Mouse (Mus musculus) embryonic facial prominence, embryonic 11.5 days (tissue): ENCODE data around the gene Lrch4. TPM values are rescaled to one million over a fixed set of nuclear protein-coding genes. Genes with fewer than 3 reads are reported as not detected.

Experiments used
- ATAC-seq: fragments of 200-750 bp; cut with Nextera tagmentation; replicated peaks from 2 replicates; pipeline ENCODE4 v1.8.0; 2017; ENCODE audit warnings: low read depth; ENCODE audit not compliant: insufficient number of reproducible peaks, low FRiP score, low TSS enrichment
- DNase-seq: peaks from one replicate; pipeline ENCODE4 v3.0.0-alpha.2; 2015; ENCODE audit warnings: low spot score
- H3K27ac ChIP-seq: fragments of 300-500 bp; sonication (generic); replicated peaks from 2 replicates; pipeline ENCODE4 v1.5.1; 2014; ENCODE audit warnings: mild to moderate bottlenecking, low read depth, low read length, control low read depth
- H3K27me3 ChIP-seq: fragments of 300-500 bp; sonication (generic); 2 replicates; pipeline ENCODE4 v1.6.1; 2014; ENCODE audit warnings: mild to moderate bottlenecking, low read length, moderate library complexity, mixed read lengths; ENCODE audit not compliant: control insufficient read depth, insufficient read depth
- H3K36me3 ChIP-seq: fragments of 300-500 bp; sonication (generic); replicated peaks from 2 replicates; pipeline ENCODE4 v1.6.1; 2014; ENCODE audit warnings: low read depth, mild to moderate bottlenecking, low read length, moderate library complexity, mixed read lengths; ENCODE audit not compliant: control insufficient read depth, insufficient read depth
- H3K4me1 ChIP-seq: fragments of 300-500 bp; sonication (generic); 2 replicates; pipeline ENCODE4 v1.6.1; 2014; ENCODE audit warnings: low read length, mixed read lengths; ENCODE audit not compliant: control insufficient read depth, insufficient read depth
- H3K4me2 ChIP-seq: fragments of 300-500 bp; sonication (generic); 2 replicates; pipeline ENCODE4 v1.6.1; 2014; ENCODE audit warnings: low read depth, mild to moderate bottlenecking, control low read depth, low read length, moderate library complexity
- H3K4me3 ChIP-seq: fragments of 300-500 bp; sonication (generic); 2 replicates; pipeline ENCODE4 v1.5.1; 2014; ENCODE audit warnings: low read depth, low read length, control low read depth
- H3K9ac ChIP-seq: fragments of 300-500 bp; sonication (generic); replicated peaks from 2 replicates; pipeline ENCODE4 v1.6.1; 2014; ENCODE audit warnings: mild to moderate bottlenecking, control low read depth, low read length
- H3K9me3 ChIP-seq: fragments of 300-500 bp; sonication (generic); replicated peaks from 2 replicates; pipeline ENCODE4 v1.6.1; 2016; ENCODE audit warnings: mild to moderate bottlenecking, low read length, inconsistent platforms, mixed read lengths; ENCODE audit not compliant: control insufficient read depth
- WGBS: fragments of 180-500 bp; shearing (Covaris S2); extraction: QIAGEN DNeasy Blood & Tissue Kit; methylation state at CpG from one replicate; pipeline ENCODE4 v1.1.7; 2014; 5-methylcytosine and 5-hydroxymethylcytosine counted together
- polyA plus RNA-seq: library from polyadenylated mRNA; unstranded; fragments of >200 nt; fragmentation: Nextera tagmentation; extraction: Ambion mirVana; gene quantifications from 2 replicates; pipeline ENCODE4 v1.2.1, GENCODE M21; 2014

Gene Lrch4
- 28.4 and 30.0 TPM in 2 replicates for polyA plus RNA-seq

- Histone ChIP-seq H3K27me3 (no peaks in the 10 kb centered on the region), H3K36me3 (0 out of 2 replicates have a peak, but pooled peaks cover under 1% of the 10 kb centered on the region), H3K27ac (peak within 1 kb of the TSS; percentile 92), H3K9ac (peak within 1 kb of the TSS; percentile 81), H3K4me3 (peak within 1 kb of the TSS; percentile 93), H3K4me1 (peaks cover 10% of the 10 kb centered on the region), H3K9me3 (no peaks in the 10 kb centered on the region), H3K4me2 (peak within 1 kb of the TSS; percentile 86)
- under 1% methylated on average over 41 of the region's 46 CpGs for WGBS
- DNase-seq, result peak; percentile 100
- ATAC-seq, result peak; percentile 95
Observed at GRCm38 (mm10) chr5:137628498-137629305, at the start of gene Lrch4, which contains the start of the genes Fbxo24 and Gm20605. Lrch4 (plus strand) TSS chr5:137629121. Fbxo24 (minus strand) TSS chr5:137629002. Gm20605 (plus strand) TSS chr5:137629175.

GRCm38 (mm10) chr5:137580246-137580645, 48.7 kb upstream of the Lrch4 start:
- DNase-seq (no peak), ATAC-seq (no peak)
- no peaks in the 10 kb centered on the region for H3K36me3 ChIP-seq
- WGBS, result 81% methylated on average over 6 of the region's 6 CpGs
- 0 out of 2 replicates have a peak, but pooled peaks cover 3% of the 10 kb centered on the region for H3K27me3 ChIP-seq
- H3K9me3 ChIP-seq, result no peaks in the 10 kb centered on the region
- H3K4me1 ChIP-seq, result peaks cover 5% of the 10 kb centered on the region; the same call in 1 of the 2 replicates
- no peak overlapping the region for H3K4me3 ChIP-seq
- no peak overlapping the region for H3K4me2 ChIP-seq
- H3K27ac ChIP-seq, result no peak overlapping the region
- H3K9ac ChIP-seq, result no peak overlapping the region

GRCm38 (mm10) chr5:137582702-137583101, 46.2 kb upstream of the Lrch4 start:
- ATAC-seq, result no peak
- DNase-seq, result no peak
- H3K4me1 ChIP-seq, result peaks cover 5% of the 10 kb centered on the region; the same call in 1 of the 2 replicates
- H3K9ac ChIP-seq, result no peak overlapping the region
- WGBS, result 27% methylated on average over 8 of the region's 8 CpGs
- H3K27ac ChIP-seq, result no peak overlapping the region
- H3K27me3 ChIP-seq, result 0 out of 2 replicates have a peak, but pooled peaks cover 3% of the 10 kb centered on the region
- H3K9me3 ChIP-seq, result no peaks in the 10 kb centered on the region
- no peaks in the 10 kb centered on the region for H3K36me3 ChIP-seq
- no peak overlapping the region for H3K4me2 ChIP-seq
- H3K4me3 ChIP-seq, result no peak overlapping the region

GRCm38 (mm10) chr5:137583670-137584169, 45.2 kb upstream of the Lrch4 start:
- Histone ChIP-seq H3K9me3 (no peaks in the 10 kb centered on the region), H3K36me3 (no peaks in the 10 kb centered on the region), H3K4me2 (peak overlapping the region; percentile 67), H3K27ac (no peak overlapping the region), H3K9ac (peak overlapping the region; percentile 41), H3K4me1 (peaks cover 5% of the 10 kb centered on the region; the same call in 1 of the 2 replicates), H3K27me3 (0 out of 2 replicates have a peak, but pooled peaks cover 3% of the 10 kb centered on the region), H3K4me3 (peak overlapping the region; percentile 23)
- peak; percentile 47 for ATAC-seq
- DNase-seq, result peak; percentile 69
- WGBS, result 11% methylated on average over 27 of the region's 27 CpGs

GRCm38 (mm10) chr5:137584976-137585375, 43.9 kb upstream of the Lrch4 start:
- no peak overlapping the region for H3K4me3 ChIP-seq
- H3K36me3 ChIP-seq, result no peaks in the 10 kb centered on the region
- peaks cover 5% of the 10 kb centered on the region; the same call in 1 of the 2 replicates for H3K4me1 ChIP-seq
- 0 out of 2 replicates have a peak, but pooled peaks cover 3% of the 10 kb centered on the region for H3K27me3 ChIP-seq
- H3K9me3 ChIP-seq, result no peaks in the 10 kb centered on the region
- 36% methylated on average over 8 of the region's 8 CpGs for WGBS
- H3K9ac ChIP-seq, result no peak overlapping the region
- no peak for ATAC-seq
- DNase-seq, result peak; percentile 77
- no peak overlapping the region for H3K27ac ChIP-seq
- H3K4me2 ChIP-seq, result no peak overlapping the region

- DNase-seq (no peak), ATAC-seq (no peak)
- no peaks in the 10 kb centered on the region for H3K36me3 ChIP-seq
- no peak overlapping the region for H3K4me2 ChIP-seq
- no peak overlapping the region for H3K4me3 ChIP-seq
- H3K9me3 ChIP-seq, result no peaks in the 10 kb centered on the region
- no peaks in the 10 kb centered on the region for H3K27me3 ChIP-seq
- 71% methylated on average over 5 of the region's 5 CpGs for WGBS
- H3K27ac ChIP-seq, result no peak overlapping the region
- no peaks in the 10 kb centered on the region for H3K4me1 ChIP-seq
- H3K9ac ChIP-seq, result no peak overlapping the region
Observed at GRCm38 (mm10) chr5:137590507-137590906, 38.4 kb upstream of the Lrch4 start.

- no peak for DNase-seq
- 82% methylated on average over 7 of the region's 7 CpGs for WGBS
Observed at GRCm38 (mm10) chr5:137595921-137596320, 33.0 kb upstream of the Lrch4 start.

More at GRCm38 (mm10) chr5:137595921-137596320, 33.0 kb upstream of the Lrch4 start:
- Histone ChIP-seq H3K27me3 (no peaks in the 10 kb centered on the region), H3K9ac (no peak overlapping the region), H3K4me1 (no peaks in the 10 kb centered on the region), H3K27ac (no peak overlapping the region), H3K4me2 (no peak overlapping the region), H3K36me3 (no peaks in the 10 kb centered on the region), H3K4me3 (no peak overlapping the region), H3K9me3 (no peaks in the 10 kb centered on the region)
- ATAC-seq, result no peak
